Mouse (Mus musculus) heart, embryonic 16.5 days (tissue): ENCODE results near the gene Filip1l. TPM values are rescaled to one million over a fixed set of nuclear protein-coding genes. Genes with fewer than 3 reads are reported as not detected.

Source experiments
- ATAC-seq: fragments of 200-750 bp; cut with Nextera tagmentation; replicated peaks from 2 replicates; pipeline ENCODE4 v1.8.0; 2017; ENCODE audit warnings: moderate number of reproducible peaks; ENCODE audit not compliant: insufficient read depth, low FRiP score; ENCODE audit errors: extremely low read depth
- H3K27ac ChIP-seq: fragments of 300-500 bp; sonication (generic); 2 replicates; pipeline ENCODE4 v1.5.1; 2014; ENCODE audit warnings: mild to moderate bottlenecking, low read length, control low read depth, moderate library complexity
- H3K27me3 ChIP-seq: fragments of 300-500 bp; sonication (generic); 2 replicates; pipeline ENCODE4 v1.6.1; 2014; ENCODE audit warnings: low read length, mixed read lengths; ENCODE audit not compliant: control insufficient read depth, insufficient read depth
- H3K36me3 ChIP-seq: fragments of 300-500 bp; sonication (generic); 2 replicates; pipeline ENCODE4 v1.6.1; 2014; ENCODE audit not compliant: control insufficient read depth, insufficient read depth
- H3K4me1 ChIP-seq: fragments of 300-500 bp; sonication (generic); 2 replicates; pipeline ENCODE4 v1.6.1; 2014; ENCODE audit warnings: low read length, mixed read lengths; ENCODE audit not compliant: control insufficient read depth, insufficient read depth
- H3K4me2 ChIP-seq: fragments of 300-500 bp; sonication (generic); 2 replicates; pipeline ENCODE4 v1.6.1; 2014; ENCODE audit warnings: low read depth, mild to moderate bottlenecking, control low read depth, low read length
- H3K4me3 ChIP-seq: fragments of 300-500 bp; sonication (generic); 2 replicates; pipeline ENCODE4 v1.5.1; 2014; ENCODE audit warnings: mild to moderate bottlenecking, control low read depth, low read length
- H3K9ac ChIP-seq: fragments of 300-500 bp; sonication (generic); 2 replicates; pipeline ENCODE4 v1.6.1; 2014; ENCODE audit warnings: low read length, control low read depth
- H3K9me3 ChIP-seq: fragments of 300-500 bp; sonication (generic); replicated peaks from 2 replicates; pipeline ENCODE4 v1.6.1; 2016; ENCODE audit warnings: low read length; ENCODE audit not compliant: control insufficient read depth
- WGBS: fragments of 180-500 bp; shearing (Covaris S2); extraction: QIAGEN DNeasy Blood & Tissue Kit; methylation state at CpG from one replicate; pipeline ENCODE4 v1.1.7; 2014; 5-methylcytosine and 5-hydroxymethylcytosine counted together
- polyA plus RNA-seq: library from polyadenylated mRNA; unstranded; fragments of >200 nt; fragmentation: Nextera tagmentation; extraction: Ambion mirVana; gene quantifications from 2 replicates; pipeline ENCODE4 v1.2.1, GENCODE M21; 2015

Gene Filip1l
- polyA plus RNA-seq, 1 experiment from 2014 or later, result 26.7 TPM

DNA sequence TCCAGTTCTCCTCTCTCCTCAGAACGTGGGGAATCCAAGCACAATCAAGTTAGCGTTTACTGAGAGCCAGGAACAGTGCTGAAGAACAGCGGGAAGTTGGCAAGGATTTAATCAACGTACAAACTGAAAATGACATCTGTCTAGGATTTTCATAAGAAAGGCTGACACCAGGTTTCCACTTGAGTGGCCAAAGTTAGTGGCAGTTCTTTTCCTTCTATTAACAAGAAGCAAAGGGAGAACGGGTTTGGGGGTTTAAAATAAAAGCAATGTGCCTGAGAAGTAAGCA is 12.3 kb upstream of the Filip1l start:
- Histone ChIP-seq H3K9me3 (no peaks in the 10 kb centered on the region), H3K36me3 (no peaks in the 10 kb centered on the region), H3K4me3 (no peak overlapping the region), H3K9ac (no peak overlapping the region), H3K4me1 (peaks cover 3% of the 10 kb centered on the region; the same call in 1 of the 2 replicates), H3K4me2 (no peak overlapping the region), H3K27ac (no peak overlapping the region), H3K27me3 (no peaks in the 10 kb centered on the region)
- no peak for ATAC-seq
- 44% methylated on average over 5 of the region's 5 CpGs for whole genome bisulfite sequencing

DNA sequence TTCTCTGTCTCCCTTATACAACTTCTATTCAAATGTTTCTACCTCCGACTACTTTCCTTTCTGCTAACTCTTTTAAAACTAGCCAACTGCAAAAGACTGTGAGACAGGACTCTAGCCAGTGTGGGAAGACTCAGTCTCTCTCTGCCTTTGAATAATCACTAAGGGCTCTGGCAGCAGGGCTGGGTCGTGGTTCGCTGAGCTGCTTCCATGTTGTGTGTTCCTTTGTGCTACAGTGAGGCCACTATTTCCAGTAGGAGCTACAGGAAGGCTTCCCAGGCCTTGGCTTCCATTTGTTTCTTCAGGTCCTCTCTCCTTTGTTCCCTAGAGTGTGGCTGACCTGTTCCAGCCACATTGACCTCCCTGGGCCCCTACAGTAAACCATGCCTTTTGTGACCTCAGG is 6.6 kb upstream of the Filip1l start:
- Histone ChIP-seq H3K4me1 (peaks cover 3% of the 10 kb centered on the region; the same call in 1 of the 2 replicates), H3K27me3 (no peaks in the 10 kb centered on the region), H3K9me3 (no peaks in the 10 kb centered on the region), H3K4me2 (no peak overlapping the region), H3K36me3 (no peaks in the 10 kb centered on the region), H3K9ac (no peak overlapping the region), H3K27ac (no peak overlapping the region), H3K4me3 (no peak overlapping the region)
- WGBS, result 86% methylated on average over 3 of the region's 3 CpGs
- no peak for ATAC-seq

DNA sequence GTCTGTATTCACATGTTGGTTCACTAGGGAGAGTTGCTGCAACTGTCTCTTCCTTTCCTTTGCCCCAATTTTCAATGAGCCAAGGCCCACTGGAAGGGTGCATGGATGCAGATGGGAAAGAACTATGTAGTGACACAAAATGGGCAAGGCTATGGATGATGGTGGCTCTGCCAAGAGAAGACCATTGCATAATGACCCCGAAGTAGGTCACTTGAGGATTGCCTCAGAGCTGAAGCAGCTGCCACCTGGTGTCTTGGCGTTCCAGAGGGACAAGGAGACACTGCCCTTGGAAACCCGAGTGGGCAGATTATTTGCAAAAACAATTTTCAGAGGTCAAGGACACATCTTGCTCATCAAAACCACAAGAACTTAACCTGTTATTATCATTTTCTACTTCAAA is 3.9 kb upstream of the Filip1l start:
- H3K36me3 ChIP-seq, result no peaks in the 10 kb centered on the region
- no peak overlapping the region for H3K4me2 ChIP-seq
- no peak overlapping the region for H3K9ac ChIP-seq
- ATAC-seq, result no peak
- WGBS, result 68% methylated on average over 3 of the region's 3 CpGs
- no peak overlapping the region for H3K4me3 ChIP-seq
- H3K27me3 ChIP-seq, result no peaks in the 10 kb centered on the region
- no peaks in the 10 kb centered on the region for H3K9me3 ChIP-seq
- H3K4me1 ChIP-seq, result peaks cover 3% of the 10 kb centered on the region; the same call in 1 of the 2 replicates
- no peak overlapping the region for H3K27ac ChIP-seq

DNA sequence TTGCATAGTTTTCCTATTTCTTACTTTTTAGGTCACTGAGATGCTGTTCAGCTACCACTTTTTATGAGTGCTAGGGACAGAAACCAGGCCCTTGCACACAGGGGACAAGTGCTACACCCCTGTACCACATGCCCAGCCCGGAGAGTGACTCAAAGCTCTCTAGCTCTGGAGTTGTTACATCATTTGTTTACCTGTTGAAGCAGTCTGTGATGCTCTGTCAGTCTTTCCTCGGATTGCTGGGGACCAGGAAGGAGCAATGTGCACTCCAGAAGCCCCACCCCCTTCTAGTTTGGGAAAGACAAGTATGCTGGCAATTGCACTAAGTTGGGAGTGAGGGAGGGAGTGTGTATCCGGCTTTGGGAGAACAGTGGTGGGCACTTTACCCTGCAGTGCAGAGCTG is 3.2 kb upstream of the Filip1l start:
- H3K9ac ChIP-seq, result no peak overlapping the region
- no peak overlapping the region for H3K27ac ChIP-seq
- no peak for ATAC-seq
- no peak overlapping the region for H3K4me2 ChIP-seq
- H3K9me3 ChIP-seq, result no peaks in the 10 kb centered on the region
- no peaks in the 10 kb centered on the region for H3K36me3 ChIP-seq
- no peak overlapping the region for H3K4me3 ChIP-seq
- WGBS, result 32% methylated on average over 3 of the region's 3 CpGs
- H3K27me3 ChIP-seq, result no peaks in the 10 kb centered on the region
- H3K4me1 ChIP-seq, result peaks cover 3% of the 10 kb centered on the region; the same call in 1 of the 2 replicates

- Histone ChIP-seq H3K4me1 (peaks cover 18% of the 10 kb centered on the region), H3K9ac (peak overlapping the region; percentile 72), H3K4me2 (peak overlapping the region; percentile 68), H3K9me3 (no peaks in the 10 kb centered on the region), H3K36me3 (no peaks in the 10 kb centered on the region), H3K27ac (peak overlapping the region; percentile 86), H3K27me3 (no peaks in the 10 kb centered on the region), H3K4me3 (peak overlapping the region; percentile 48)
- WGBS, result 54% methylated on average over 11 of the region's 11 CpGs
- ATAC-seq, result peak; percentile 44; the same call in 1 of the 2 replicates
Observed at GRCm38 (mm10) chr16:57353166-57353721, 351 bp downstream of the Filip1l start.

DNA sequence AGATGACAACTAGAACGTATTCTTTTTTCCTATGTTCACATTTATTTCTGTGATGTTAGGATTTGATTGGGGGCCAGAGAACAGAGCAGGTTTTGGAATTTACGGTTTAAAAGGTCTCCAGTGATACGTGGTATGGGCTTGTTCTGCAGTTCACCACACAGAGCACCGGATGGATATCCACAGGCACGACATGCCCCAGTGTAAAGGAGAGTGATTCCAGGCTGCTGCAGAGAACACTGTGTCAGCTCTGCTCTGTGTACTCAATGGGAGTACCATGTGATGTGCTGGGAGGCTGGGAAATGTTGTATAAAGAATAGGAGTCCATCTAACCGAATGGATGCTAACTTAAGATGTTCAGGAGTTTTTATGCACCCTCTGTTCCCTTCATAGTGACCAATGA is 1.0 kb downstream of the Filip1l start:
- Histone ChIP-seq H3K9ac (peak overlapping the region; percentile 72), H3K4me2 (peak overlapping the region; percentile 68), H3K36me3 (no peaks in the 10 kb centered on the region), H3K27ac (peak overlapping the region; percentile 86), H3K4me1 (peaks cover 18% of the 10 kb centered on the region), H3K4me3 (peak overlapping the region; percentile 48), H3K27me3 (no peaks in the 10 kb centered on the region), H3K9me3 (no peaks in the 10 kb centered on the region)
- 54% methylated on average over 6 of the region's 6 CpGs for WGBS
- ATAC-seq, result peak; percentile 62; the same call in 1 of the 2 replicates

DNA sequence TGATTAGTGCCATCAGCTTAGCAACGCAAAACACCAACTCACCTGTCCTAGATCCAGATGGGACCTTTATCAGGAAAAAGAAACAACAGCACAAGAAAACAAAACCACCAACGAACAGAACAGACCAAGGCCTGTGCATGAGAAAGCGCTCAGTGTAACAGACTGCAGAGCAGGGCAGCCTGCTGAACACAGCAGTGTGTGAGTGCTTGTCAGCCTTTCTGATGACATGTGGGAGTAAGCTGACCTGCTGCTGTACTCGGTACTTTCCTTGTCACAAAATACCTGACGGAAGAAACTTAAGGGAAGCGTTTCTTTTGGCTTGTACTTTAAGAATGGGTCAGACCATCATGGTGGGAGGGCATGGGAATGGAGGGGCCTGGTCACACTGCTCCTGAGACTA is 3.6 kb downstream of the Filip1l start:
- Histone ChIP-seq H3K9me3 (no peaks in the 10 kb centered on the region), H3K36me3 (no peaks in the 10 kb centered on the region), H3K27me3 (no peaks in the 10 kb centered on the region), H3K4me2 (peak overlapping the region; percentile 47), H3K4me1 (peaks cover 16% of the 10 kb centered on the region), H3K4me3 (no peak overlapping the region), H3K9ac (peak overlapping the region; percentile 48; the same call in 1 of the 2 replicates), H3K27ac (peak overlapping the region; percentile 77)
- peak; percentile 46; the same call in 1 of the 2 replicates for ATAC-seq
- 42% methylated on average over 6 of the region's 6 CpGs for WGBS

GRCm38 (mm10) chr16:57357011-57357410 is 4.1 kb downstream of the Filip1l start:
- 36% methylated on average over 6 of the region's 6 CpGs for WGBS
- Histone ChIP-seq H3K9me3 (no peaks in the 10 kb centered on the region), H3K4me1 (peaks cover 16% of the 10 kb centered on the region), H3K4me3 (no peak overlapping the region), H3K27me3 (no peaks in the 10 kb centered on the region), H3K9ac (peak overlapping the region; percentile 48; the same call in 1 of the 2 replicates), H3K27ac (peak overlapping the region; percentile 77), H3K4me2 (peak overlapping the region; percentile 47), H3K36me3 (no peaks in the 10 kb centered on the region)
- ATAC-seq, result peak; percentile 74

GRCm38 (mm10) chr16:57359251-57359650 is 6.4 kb downstream of the Filip1l start:
- WGBS, result 86% methylated on average over 10 of the region's 10 CpGs
- ATAC-seq, result no peak

More at GRCm38 (mm10) chr16:57359251-57359650, 6.4 kb downstream of the Filip1l start:
- no peaks in the 10 kb centered on the region for H3K9me3 ChIP-seq
- no peaks in the 10 kb centered on the region for H3K27me3 ChIP-seq
- H3K9ac ChIP-seq, result no peak overlapping the region
- peaks cover 20% of the 10 kb centered on the region for H3K4me1 ChIP-seq
- H3K4me3 ChIP-seq, result no peak overlapping the region
- H3K4me2 ChIP-seq, result no peak overlapping the region
- H3K36me3 ChIP-seq, result no peaks in the 10 kb centered on the region
- no peak overlapping the region for H3K27ac ChIP-seq
